Mouse (Mus musculus) kidney, adult 18-20 months (tissue): ENCODE data around the gene Krt13.
A peak's percentile ranks its signal among the peaks of the same experiment; 100 is the strongest.

ENCODE experiments used
- DNase-seq: peaks from one replicate; pipeline ENCODE4 v3.0.0; 2021

Krt13 gene

GRCm38 (mm10) chr11:100121466-100121865 is at the start of gene Krt13:
Gene Krt13 (minus strand): TSS chr11:100121566.
- no peak for DNase-seq

GRCm38 (mm10) chr11:100168765-100169762 is 47.7 kb upstream of the Krt13 start:
- peak; percentile 67 for DNase-seq

- no peak for DNase-seq
These were observed 46.7 kb upstream of the Krt13 start for GRCm38 (mm10) chr11:100168071-100168470.

DNA sequence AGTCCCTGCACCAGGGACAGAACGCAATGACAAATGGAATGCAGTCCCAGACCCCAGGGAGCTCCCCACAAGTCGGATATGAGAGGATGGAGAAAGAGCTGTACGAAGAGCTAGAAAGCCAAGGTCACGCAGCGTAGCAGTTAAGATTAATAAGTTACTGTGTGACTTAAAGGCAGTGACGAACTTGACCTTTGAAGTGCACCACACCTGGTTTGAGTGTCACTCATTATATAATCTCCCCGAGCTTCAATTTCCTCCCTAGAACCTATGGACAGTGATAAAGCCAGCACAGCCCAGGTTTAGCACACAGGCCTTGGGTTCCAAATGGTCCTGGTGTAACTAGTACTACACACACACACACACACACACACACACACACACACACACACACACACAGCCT is 43.0 kb upstream of the Krt13 start:
- DNase-seq: peak; percentile 12

DNA sequence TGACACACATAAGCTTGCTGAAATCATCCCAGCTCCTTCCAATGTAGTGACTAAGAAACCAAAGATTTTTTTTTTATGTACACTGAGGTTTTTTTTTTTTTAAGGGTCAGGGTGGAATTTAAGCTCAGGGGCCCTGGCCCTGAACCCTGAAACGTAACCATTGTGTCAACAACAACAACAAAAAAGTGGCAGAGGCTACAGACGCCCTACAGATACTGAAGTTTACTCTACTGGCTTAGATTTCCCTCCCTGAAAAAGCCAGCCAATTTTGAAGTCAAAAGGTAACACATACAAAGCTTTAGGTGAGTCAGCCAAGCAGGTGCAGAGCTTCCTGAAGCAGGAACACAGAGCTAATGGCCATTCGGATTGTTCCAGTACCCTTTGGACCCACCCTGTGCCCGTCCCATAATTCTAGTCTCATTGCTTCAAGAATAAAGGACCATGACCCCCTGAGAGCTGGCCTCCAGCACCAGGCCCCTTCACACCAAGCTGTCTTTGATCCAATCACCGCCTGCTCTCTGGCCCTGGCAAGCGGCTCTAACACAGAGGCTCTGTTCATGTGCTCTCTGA is 36.6 kb upstream of the Krt13 start:
- no peak for DNase-seq

- no peak for DNase-seq
These were observed 36.0 kb upstream of the Krt13 start for GRCm38 (mm10) chr11:100157331-100157730.

DNA sequence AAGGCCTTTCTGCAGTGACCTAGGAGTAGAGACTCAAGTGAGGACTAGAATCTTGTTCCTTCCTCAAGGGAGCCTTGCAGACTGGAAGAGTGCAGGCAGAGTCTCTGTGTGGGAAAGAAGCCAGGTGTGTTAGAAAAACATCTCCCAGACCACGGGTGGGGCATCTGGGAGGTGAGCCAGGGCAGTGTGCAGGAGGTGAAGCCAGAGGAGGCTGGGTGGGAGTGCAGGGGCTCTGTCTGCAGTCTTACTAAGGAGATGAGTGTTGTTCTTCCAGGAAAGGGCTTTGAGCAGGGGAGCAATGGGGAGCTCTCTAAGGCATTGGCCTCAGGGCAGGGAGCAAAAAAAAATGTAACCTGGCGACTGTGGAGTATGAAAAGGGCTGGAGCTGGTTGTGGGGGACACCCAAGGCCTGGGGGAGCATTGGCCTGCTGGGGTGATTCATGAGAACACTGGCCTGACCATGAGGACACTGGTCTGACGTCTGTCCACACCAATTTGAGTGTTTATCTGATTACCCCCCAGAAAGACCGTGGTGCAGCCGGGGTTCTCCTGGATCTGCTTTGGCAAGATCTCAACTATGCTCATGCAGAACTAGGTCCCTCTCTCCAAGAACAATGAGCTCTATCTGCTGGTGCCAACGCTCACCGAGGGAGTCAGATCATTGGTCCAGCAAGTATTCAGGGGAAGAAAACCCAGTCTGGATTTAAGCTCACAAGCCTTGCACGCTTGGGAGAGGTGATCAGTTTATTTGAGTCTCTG is 34.3 kb upstream of the Krt13 start:
- no peak for DNase-seq

GRCm38 (mm10) chr11:100148615-100149330 is 27.4 kb upstream of the Krt13 start, which contains the start of gene Krt19:
Gene Krt19 (minus strand): TSS chr11:100148665.
- DNase-seq: no peak

DNA sequence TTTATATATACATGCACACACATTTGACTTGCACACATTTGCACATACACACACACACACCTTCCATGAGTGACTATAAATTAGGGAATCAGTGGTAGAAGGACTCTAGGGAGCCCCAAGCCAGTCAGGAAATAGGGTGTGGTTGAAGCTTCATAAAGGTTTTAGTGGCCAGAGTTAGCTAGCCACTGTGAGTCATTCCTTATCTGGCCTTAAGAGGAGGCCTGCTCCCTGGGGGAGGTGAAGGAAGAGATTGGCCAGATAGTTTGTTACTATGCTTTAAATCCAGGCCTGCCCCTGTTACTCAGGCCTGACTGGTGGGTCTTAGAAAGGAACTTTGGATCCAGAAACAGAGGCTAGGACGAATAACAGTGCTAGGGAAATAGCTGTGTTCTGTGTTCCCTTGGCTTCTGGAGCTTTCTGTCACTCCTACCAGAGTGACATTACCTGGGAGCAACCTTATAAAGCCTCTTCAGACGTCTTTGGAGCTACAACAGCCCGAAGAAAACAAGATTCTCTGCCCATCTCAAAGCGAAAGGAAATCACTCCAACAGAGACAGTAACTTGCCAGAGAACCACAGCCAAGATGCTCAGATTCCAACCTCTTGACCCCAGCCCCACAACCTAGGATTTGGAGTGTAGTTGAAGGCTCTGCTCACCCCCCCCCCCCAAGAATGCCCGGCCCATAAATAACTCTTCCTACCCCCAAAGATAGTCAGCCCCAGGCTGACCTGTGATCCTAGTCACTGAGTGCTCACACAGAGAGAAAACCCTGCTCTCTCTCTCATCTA is 26.4 kb upstream of the Krt13 start:
- no peak for DNase-seq

GRCm38 (mm10) chr11:100145858-100146560 is 24.6 kb upstream of the Krt13 start:
- no peak for DNase-seq

DNA sequence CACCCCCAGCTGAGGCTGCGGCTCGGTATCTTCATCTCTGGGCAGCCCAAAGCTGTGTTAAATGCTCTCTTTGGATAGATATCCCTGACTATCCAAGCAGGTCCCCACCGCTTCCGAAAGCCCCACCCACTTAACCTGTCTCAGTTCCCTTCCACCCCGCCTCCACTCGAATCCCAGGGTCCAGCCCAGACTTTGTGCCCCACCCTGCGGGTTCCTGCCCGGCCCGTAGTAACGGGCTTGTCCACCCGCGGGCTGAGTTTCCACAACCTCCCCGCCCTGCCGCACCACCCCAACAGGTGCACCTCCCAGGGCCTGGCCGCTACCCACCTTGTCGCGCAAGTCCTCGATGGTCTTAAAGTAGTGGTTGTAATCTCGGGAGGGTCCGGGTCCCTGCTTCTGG is 23.7 kb upstream of the Krt13 start:
- DNase-seq: peak; percentile 18

DNA sequence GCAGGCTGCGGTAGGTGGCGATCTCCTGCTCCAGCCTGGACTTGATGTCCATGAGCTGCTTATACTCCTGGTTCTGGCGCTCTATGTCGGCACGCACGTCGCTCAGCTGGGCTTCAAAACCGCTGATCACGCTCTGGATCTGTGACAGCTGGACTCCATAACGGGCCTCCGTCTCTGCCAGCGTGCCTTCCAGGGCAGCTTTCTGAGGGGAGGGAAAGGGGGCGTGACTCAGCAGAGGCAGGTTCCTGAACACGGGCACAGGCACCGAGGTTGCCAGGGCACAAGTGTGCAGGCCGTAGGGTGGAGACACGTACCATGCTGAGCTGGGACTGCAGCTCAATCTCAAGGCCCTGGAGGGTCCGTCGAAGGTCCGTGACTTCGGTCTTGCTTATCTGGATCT is 19.6 kb upstream of the Krt13 start:
- DNase-seq: peak; percentile 10

DNA sequence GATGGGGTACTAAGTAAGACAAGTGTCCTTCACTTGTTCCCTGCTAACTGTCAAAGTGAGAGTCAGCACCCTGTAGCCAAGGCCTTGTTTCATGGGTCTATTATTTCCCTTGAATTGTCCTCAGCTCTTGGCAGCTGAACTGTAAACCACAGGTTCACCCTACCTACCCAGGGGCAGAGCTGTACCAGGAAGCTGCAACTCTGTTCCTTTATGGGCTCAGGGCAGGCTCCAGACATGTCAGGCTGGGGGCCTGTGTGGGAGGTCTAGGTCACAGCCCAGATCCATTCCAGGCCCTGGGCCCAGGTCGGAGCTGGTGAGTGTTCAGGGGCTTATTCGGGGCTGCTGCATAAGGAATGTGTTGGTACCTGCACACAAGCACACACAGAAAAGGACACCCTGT is 18.0 kb upstream of the Krt13 start:
- no peak for DNase-seq

- DNase-seq: no peak
These were observed 17.4 kb upstream of the Krt13 start for GRCm38 (mm10) chr11:100138809-100139208.

- no peak for DNase-seq
These were observed 16.3 kb upstream of the Krt13 start for GRCm38 (mm10) chr11:100137693-100138092.

DNA sequence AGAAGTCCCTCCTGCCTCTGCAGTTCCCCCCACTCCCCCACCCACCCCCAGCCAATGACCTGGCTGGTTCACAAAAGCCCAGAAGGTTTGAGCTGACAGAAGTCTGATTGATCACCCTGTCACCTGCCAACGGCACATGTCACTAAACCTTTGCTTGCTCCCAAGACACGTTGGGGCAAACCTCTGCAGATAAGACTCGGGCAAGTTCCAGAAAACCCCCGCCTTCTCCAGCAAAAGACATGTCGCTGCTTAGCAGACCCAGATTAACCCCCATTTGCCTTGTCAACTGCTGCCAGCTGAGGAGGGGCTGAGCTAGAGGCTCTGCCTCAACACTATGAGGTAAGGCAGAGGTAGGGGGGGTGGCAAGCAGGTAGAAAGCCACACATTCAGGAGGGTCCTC is 15.2 kb upstream of the Krt13 start:
- no peak for DNase-seq

- no peak for DNase-seq
These were observed 14.4 kb upstream of the Krt13 start, which contains the start of gene Krt15 for GRCm38 (mm10) chr11:100135731-100136130. Gene Krt15 (minus strand): TSS chr11:100135928.

GRCm38 (mm10) chr11:100124901-100125300 is 3.5 kb upstream of the Krt13 start:
- DNase-seq: no peak

GRCm38 (mm10) chr11:100120331-100120730 is 1.0 kb downstream of the Krt13 start:
- DNase-seq: no peak

- DNase-seq: no peak
These were observed 7.7 kb downstream of the Krt13 start for GRCm38 (mm10) chr11:100113742-100114029.
